ENCODE assay signal across 25 mouse cellular contexts in genomic region chr10:127303136-127303535, GRCm38 (mm10).
"Had no signal": no experiment of that assay in that cellular context is flagged by ENCODE, and none has a peak within 500 bp of the region (broad histone marks: within the 10 kb centered on the region; RNA-seq: fewer than 3 reads in every experiment).

No protein-coding gene starts in this region.

- H3K9me3 ChIP-seq: heart, embryonic 13.5 days; heart, embryonic 15.5 days; hindbrain, embryonic 13.5 days; hindbrain, embryonic 15.5 days; kidney, embryonic 15.5 days; limb, embryonic 13.5 days; limb, embryonic 15.5 days had no signal

- H3K4me2 ChIP-seq: heart, embryonic 11.5 days; heart, embryonic 13.5 days; heart, embryonic 15.5 days; hindbrain, embryonic 13.5 days; hindbrain, embryonic 15.5 days; kidney, embryonic 15.5 days; limb, embryonic 13.5 days; limb, embryonic 15.5 days had no signal

- DNase-seq: gastrocnemius, postnatal 14 days; gastrocnemius, postnatal 36 days; heart, adult 11 months; heart, adult 2 months; heart, postnatal 14 days; heart, postnatal 36 days; kidney, adult 11 months; kidney, adult 2 months; kidney, adult 9 months; kidney, postnatal 14 days; kidney, postnatal 36 days; layer of hippocampus, adult 9-11 months; layer of hippocampus, postnatal 36 days; left cerebral cortex, postnatal 4 days had no signal

- H3K27me3 ChIP-seq: heart, embryonic 13.5 days; heart, embryonic 15.5 days; hindbrain, embryonic 13.5 days; hindbrain, embryonic 15.5 days; kidney, embryonic 15.5 days; limb, embryonic 13.5 days; limb, embryonic 15.5 days had no signal

- H3K4me1 ChIP-seq: heart, embryonic 13.5 days; heart, embryonic 15.5 days; hindbrain, embryonic 13.5 days; hindbrain, embryonic 15.5 days; kidney, embryonic 15.5 days; limb, embryonic 13.5 days; limb, embryonic 15.5 days had no signal

- H3K4me3 ChIP-seq: heart, adult 2 months; heart, embryonic 13.5 days; heart, embryonic 15.5 days; hindbrain, embryonic 13.5 days; hindbrain, embryonic 15.5 days; kidney, embryonic 15.5 days; limb, embryonic 13.5 days; limb, embryonic 15.5 days had no signal

- ATAC-seq: intestine, embryonic 16.5 days had no signal

- H3K9ac ChIP-seq: heart, embryonic 13.5 days; heart, embryonic 15.5 days; hindbrain, embryonic 13.5 days; hindbrain, embryonic 15.5 days; kidney, embryonic 15.5 days; limb, embryonic 13.5 days; limb, embryonic 15.5 days had no signal

- H3K27ac ChIP-seq: heart, adult 2 months; heart, embryonic 13.5 days; heart, embryonic 15.5 days; hindbrain, embryonic 13.5 days; hindbrain, embryonic 15.5 days; hindbrain, postnatal 0 days; kidney, embryonic 15.5 days; kidney, postnatal 0 days; limb, embryonic 13.5 days; limb, embryonic 15.5 days had no signal
